Mouse (Mus musculus) granulocyte monocyte progenitor cell, adult 5-6 weeks (primary cell): ENCODE measurements around the gene Gm3532. TPM values are rescaled to one million over a fixed set of nuclear protein-coding genes. Genes with fewer than 3 reads are reported as not detected.
"Not testable (repeated sequence)": the region's sequence is repeated elsewhere in the genome, so short reads cannot be mapped to it uniquely, and the experiment has no call there.

ENCODE experiments used
- ATAC-seq: replicated peaks from 2 replicates; pipeline ENCODE4 v1.8.0; 2016; ENCODE audit warnings: mild to moderate bottlenecking, moderate TSS enrichment, inconsistent platforms; ENCODE audit not compliant: poor library complexity, severe bottlenecking
- total RNA-seq, 2 experiments: library from RNA; stranded (forward) in 1 of 2; stranded (reverse) in 1 of 2; fragments of 200-712, 200-1000 nt in 1 of 2; fragments of >200 nt in 1 of 2; fragmentation: Nextera tagmentation in 1 of 2; gene quantifications; 2 replicates each; pipeline ENCODE4 v1.2.3; 2014 to 2017

The Gm3532 gene
- not detected in 2 replicates for total RNA-seq (2014; fragmentation: Nextera tagmentation)
- not detected in 2 replicates for total RNA-seq (2017)

GRCm38 (mm10) chr14:5538196-5538595 is at the start of gene Gm3532:
Gene Gm3532, plus strand, starts transcription at chr14:5538496.
- ATAC-seq = not testable (repeated sequence)

- not testable (repeated sequence) for ATAC-seq
These were observed 36.9 kb upstream of the Gm3532 start, which contains the start of gene Gm3488 for GRCm38 (mm10) chr14:5501374-5501773. Gene Gm3488, plus strand, starts transcription at chr14:5501674.

Other genes starting within 250 kb of the Gm3532 start
- gene Gm3542, start 203.6 kb upstream of the Gm3532 start, total RNA-seq (2014; fragmentation: Nextera tagmentation) = not detected in 2 replicates
- not detected in 2 replicates for gene Gm3542, start 203.6 kb upstream of the Gm3532 start, total RNA-seq (2017)
- 1.3 TPM in 1 of 2 replicates, not detected in the other for gene Gm3500, start 149.4 kb upstream of the Gm3532 start, total RNA-seq (2014; fragmentation: Nextera tagmentation)
- not detected in 2 replicates for gene Gm3500, start 149.4 kb upstream of the Gm3532 start, total RNA-seq (2017)
- gene Gm3194, start 83.0 kb upstream of the Gm3532 start, total RNA-seq (2014; fragmentation: Nextera tagmentation) = 1.6 TPM in 1 of 2 replicates, not detected in the other
- gene Gm3194, start 83.0 kb upstream of the Gm3532 start, total RNA-seq (2017) = 0.21 and 0.43 TPM in 2 replicates
- not detected in 2 replicates for gene Gm8246, start 60.7 kb upstream of the Gm3532 start, total RNA-seq (2014; fragmentation: Nextera tagmentation)
- gene Gm8246, start 60.7 kb upstream of the Gm3532 start, total RNA-seq (2017) = not detected in 2 replicates
- not detected in 2 replicates for gene Gm3187, start 54.3 kb upstream of the Gm3532 start, total RNA-seq (2014; fragmentation: Nextera tagmentation)
- not detected in 2 replicates for gene Gm3187, start 54.3 kb upstream of the Gm3532 start, total RNA-seq (2017)
- gene Gm3488, start 36.8 kb upstream of the Gm3532 start, total RNA-seq (2014; fragmentation: Nextera tagmentation) = 0.37 TPM in 1 of 2 replicates, not detected in the other
- gene Gm3488, start 36.8 kb upstream of the Gm3532 start, total RNA-seq (2017) = not detected in 2 replicates
- gene Gm8265, start 94.5 kb downstream of the Gm3532 start, total RNA-seq (2014; fragmentation: Nextera tagmentation) = not detected in 2 replicates
- gene Gm8265, start 94.5 kb downstream of the Gm3532 start, total RNA-seq (2017) = not detected in 2 replicates
- not detected in 2 replicates for gene Gm9603, start 149.0 kb downstream of the Gm3532 start, total RNA-seq (2014; fragmentation: Nextera tagmentation)
- not detected in 2 replicates for gene Gm9603, start 149.0 kb downstream of the Gm3532 start, total RNA-seq (2017)
- gene Gm3373, start 203.1 kb downstream of the Gm3532 start, total RNA-seq (2014; fragmentation: Nextera tagmentation) = 1.3 TPM in 1 of 2 replicates, not detected in the other
- 0.99 TPM in 1 of 2 replicates, not detected in the other for gene Gm3373, start 203.1 kb downstream of the Gm3532 start, total RNA-seq (2017)